Mouse (Mus musculus) layer of hippocampus, adult 2 months (tissue): ENCODE measurements at regions not wholly inside any gene's neighbourhood (a gene's known extent, or its start where the extent isn't known, plus 50 kb on each side); places are given as distances from the start of the nearest gene placed in this dataset.

Experiments used
- DNase-seq, 2 experiments: peaks; one replicate each; pipeline ENCODE4 v3.0.0; 2022; ENCODE audit warnings: low spot score in 2 of 2
- H3K27ac ChIP-seq: fragments of 200-600 bp; 2 replicates; pipeline ENCODE4 v1.8.1; 2022
- H3K4me3 ChIP-seq: fragments of 200-600 bp; 2 replicates; pipeline ENCODE4 v1.8.1; 2022; ENCODE audit warnings: mild to moderate bottlenecking
- CTCF ChIP-seq: fragments of 200-600 bp; conservative IDR thresholded peaks from 2 replicates; pipeline ENCODE4 v1.8.1; 2022; ENCODE audit warnings: antibody characterized with exemption, mild to moderate bottlenecking, moderate library complexity

DNA sequence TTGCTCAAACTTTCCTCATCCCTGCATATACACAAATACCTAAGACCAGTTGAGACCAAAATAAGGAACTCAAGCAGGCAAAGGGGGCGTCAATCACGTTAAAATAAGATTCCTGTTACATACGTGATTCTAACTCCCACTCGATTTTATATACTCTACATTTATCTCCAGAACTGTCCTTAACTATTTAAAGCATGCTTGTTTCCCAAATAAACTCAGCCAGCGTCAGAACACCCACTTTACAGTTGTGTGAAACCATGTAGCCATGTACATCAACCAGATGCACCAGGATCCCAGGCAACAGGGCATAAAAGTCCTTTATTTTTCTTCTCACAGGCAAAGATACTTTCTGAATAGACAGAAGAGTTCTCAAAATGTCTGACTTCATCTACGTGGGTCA lies 61.5 kb downstream of the Ccna1 start:
- H3K27ac ChIP-seq = no peak overlapping the region
- TF ChIP-seq CTCF = no peak
- no peak overlapping the region for H3K4me3 ChIP-seq
- DNase-seq = no peak

DNA sequence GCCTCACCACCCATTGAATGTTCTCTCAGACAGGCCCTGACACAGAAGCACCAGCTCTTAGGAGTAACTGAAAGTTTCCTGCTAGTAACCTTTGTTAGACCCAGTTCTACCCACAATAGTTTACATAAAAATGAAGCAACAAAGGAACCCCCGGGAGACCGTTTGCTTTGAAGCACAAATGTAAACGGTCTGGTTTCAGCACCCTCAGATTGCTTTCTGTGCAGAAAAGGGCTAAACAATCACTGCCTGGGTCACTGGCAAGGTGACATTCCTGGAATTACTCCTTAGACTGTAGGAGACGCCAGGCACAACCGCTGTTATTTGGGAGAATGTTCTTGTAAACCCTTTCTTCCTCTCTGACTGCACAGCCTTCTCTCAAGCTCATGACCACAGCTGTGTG lies 65.2 kb downstream of the Ccna1 start:
- TF ChIP-seq CTCF = no peak
- DNase-seq = no peak
- H3K4me3 ChIP-seq = no peak overlapping the region
- no peak overlapping the region for H3K27ac ChIP-seq

GRCm38 (mm10) chr3:54989358-54989757 lies 65.9 kb downstream of the Ccna1 start:
- H3K27ac ChIP-seq = no peak overlapping the region
- no peak for TF ChIP-seq CTCF
- DNase-seq = peak; percentile 32 to 49
- no peak overlapping the region for H3K4me3 ChIP-seq

DNA sequence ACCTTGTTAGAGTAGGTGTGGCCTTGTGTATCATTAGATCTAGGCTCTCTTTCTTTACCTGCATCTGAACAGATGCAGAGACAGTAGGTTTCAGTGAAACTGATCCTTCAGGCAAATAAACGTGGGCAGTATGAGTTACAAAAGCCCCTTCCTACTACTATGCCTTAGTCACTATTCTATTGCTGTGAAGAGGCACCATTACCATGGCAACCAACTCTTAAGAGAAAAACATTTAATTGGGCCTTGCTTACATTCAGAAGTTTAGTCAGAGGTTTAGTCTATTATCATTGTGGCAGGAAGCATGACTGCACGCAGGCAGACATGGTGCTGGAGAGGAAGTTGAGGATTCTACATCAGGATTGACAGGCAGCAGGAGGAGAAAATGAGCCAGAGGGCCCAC lies 65.8 kb upstream of the Sertm1 start:
- peak in 1 of 2 experiments; percentile 25 for DNase-seq
- Histone ChIP-seq H3K27ac (no peak overlapping the region), H3K4me3 (no peak overlapping the region)
- TF ChIP-seq CTCF = no peak

GRCm38 (mm10) chr3:54980312-54980711 lies 64.6 kb upstream of the Sertm1 start:
- H3K4me3 ChIP-seq = no peak overlapping the region
- no peak for DNase-seq
- no peak for TF ChIP-seq CTCF
- no peak overlapping the region for H3K27ac ChIP-seq

DNA sequence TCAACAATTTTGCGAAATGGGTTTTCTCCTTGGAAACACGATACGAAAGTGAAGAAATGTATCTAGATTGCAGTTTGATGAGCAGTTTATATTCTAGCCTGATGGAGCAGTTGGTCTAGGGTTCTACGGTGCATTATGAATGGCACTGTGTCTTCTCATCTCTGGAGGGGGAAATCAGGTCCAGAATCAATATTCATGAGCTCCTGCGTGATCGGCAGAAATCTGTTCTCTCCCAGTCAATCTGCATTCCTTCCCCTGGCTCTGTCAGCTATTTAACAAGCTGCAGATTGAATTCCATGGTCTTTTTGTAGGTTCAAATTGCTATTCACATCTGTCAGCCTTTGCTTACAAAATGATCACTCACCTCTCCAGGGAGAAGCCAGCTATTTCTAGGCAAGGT lies 49.8 kb upstream of the Sertm1 start:
- peak in 1 of 2 experiments; percentile 47 for DNase-seq
- TF ChIP-seq CTCF = no peak
- Histone ChIP-seq H3K4me3 (no peak overlapping the region), H3K27ac (peak overlapping the region; percentile 52; the same call in 1 of the 2 replicates)
